Mouse (Mus musculus): ENCODE data around the gene Mrps18a.

DNA sequence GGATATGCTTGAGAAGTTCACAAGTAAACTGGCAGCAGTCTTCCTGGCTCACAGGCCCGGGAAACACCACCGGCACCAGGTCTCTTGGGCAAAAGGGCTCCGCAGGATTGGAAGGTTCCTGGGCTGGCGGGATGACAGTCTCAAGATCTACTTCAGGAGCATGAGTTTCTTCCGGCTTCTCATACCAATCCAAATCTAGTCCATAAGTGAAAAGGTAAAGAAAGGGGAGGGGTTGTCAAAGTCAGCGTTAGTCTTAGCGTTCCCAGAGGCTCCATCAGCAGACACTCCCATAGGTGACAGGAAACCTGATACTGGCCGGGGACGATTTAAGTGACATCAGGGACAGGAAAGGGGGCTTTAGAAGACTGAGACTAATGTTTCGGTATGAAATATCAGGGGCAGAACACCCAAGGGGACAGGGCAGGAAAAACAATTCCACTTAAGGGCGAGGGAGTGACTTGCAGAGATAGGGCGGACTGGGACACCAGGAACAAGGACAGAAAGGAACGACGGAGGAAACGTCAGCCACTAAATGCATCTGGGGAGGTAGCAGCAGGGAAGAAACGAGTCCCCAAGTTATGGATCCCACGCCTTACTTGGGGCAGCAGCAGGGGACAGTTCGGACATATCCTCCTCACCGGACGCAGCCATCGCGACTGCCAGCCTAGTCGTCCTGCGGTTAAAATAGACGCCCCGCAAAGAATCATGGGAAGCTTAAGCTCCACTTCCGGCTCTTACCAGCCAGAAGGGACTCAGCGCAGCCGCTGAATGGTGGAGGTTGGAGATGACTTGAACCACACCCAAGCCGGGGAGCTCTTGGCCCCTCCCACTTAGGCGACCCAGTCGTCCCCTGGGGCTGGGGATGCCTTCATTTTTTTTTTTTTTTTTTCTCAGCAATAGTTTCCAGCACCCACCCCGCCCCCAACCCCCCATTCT, 42.3 kb downstream of the Mrps18a start, which contains the start of gene Mad2l1bp:
- TF ChIP-seq CTCF (IDR thresholded peaks at IDR 0.05; ENCODE audit: low read depth, low read length) (no peak), POLR2A (IDR thresholded peaks at IDR 0.05; ENCODE audit: extremely low read depth, insufficient read depth, low read length) (peak; percentile 97)
